Mouse (Mus musculus) lung, postnatal 0 days (tissue): Measurements from ENCODE around the gene Bcorl1. TPM values are rescaled to one million over a fixed set of nuclear protein-coding genes. Genes with fewer than 3 reads are reported as not detected.

Experiments
- ATAC-seq: fragments of 200-750 bp; cut with Nextera tagmentation; 2 replicates; pipeline ENCODE4 v1.8.0; 2017; ENCODE audit warnings: moderate library complexity
- DNase-seq: peaks from one replicate; pipeline ENCODE4 v3.0.0-alpha.2; 2016; ENCODE audit warnings: low spot score
- H3K27ac ChIP-seq: fragments of 300-500 bp; sonication (generic); 2 replicates; pipeline ENCODE4 v1.5.1; 2014; ENCODE audit warnings: antibody characterized with exemption, mild to moderate bottlenecking, low read length, mixed read lengths
- H3K27me3 ChIP-seq: fragments of 300-500 bp; sonication (generic); replicated peaks from 2 replicates; pipeline ENCODE4 v1.6.1; 2014; ENCODE audit warnings: low read length, mixed read lengths; ENCODE audit not compliant: insufficient read depth
- H3K36me3 ChIP-seq: fragments of 300-500 bp; sonication (generic); 2 replicates; pipeline ENCODE4 v1.6.1; 2014; ENCODE audit warnings: low read length, mixed read lengths; ENCODE audit not compliant: insufficient read depth
- H3K4me1 ChIP-seq: fragments of 300-500 bp; sonication (generic); 2 replicates; pipeline ENCODE4 v1.6.1; 2014; ENCODE audit warnings: antibody characterized with exemption, low read depth, low read length, mixed read lengths; ENCODE audit not compliant: insufficient read depth
- H3K4me2 ChIP-seq: fragments of 300-500 bp; sonication (generic); replicated peaks from 2 replicates; pipeline ENCODE4 v1.6.1; 2014; ENCODE audit warnings: low read depth, mild to moderate bottlenecking, low read length, moderate library complexity, mixed read lengths
- H3K4me3 ChIP-seq: fragments of 300-500 bp; sonication (generic); 2 replicates; pipeline ENCODE4 v1.5.1; 2014; ENCODE audit warnings: low read depth, low read length
- H3K9ac ChIP-seq: fragments of 300-500 bp; sonication (generic); replicated peaks from 2 replicates; pipeline ENCODE4 v1.6.1; 2014; ENCODE audit warnings: low read depth, mild to moderate bottlenecking
- H3K9me3 ChIP-seq: fragments of 300-500 bp; sonication (generic); 2 replicates; pipeline ENCODE4 v1.6.1; 2016; ENCODE audit warnings: low read length, mixed read lengths
- CTCF ChIP-seq: IDR thresholded peaks from 2 replicates; pipeline ENCODE4 v1.5.1; 2016; ENCODE audit warnings: antibody characterized with exemption, mild to moderate bottlenecking
- EP300 ChIP-seq: IDR thresholded peaks from 2 replicates; pipeline ENCODE4 v1.6.1; 2016; ENCODE audit warnings: antibody characterized with exemption, mild to moderate bottlenecking, control low read depth
- WGBS: fragments of 180-500 bp; shearing (Covaris S2); extraction: QIAGEN DNeasy Blood & Tissue Kit; methylation state at CpG from one replicate; pipeline ENCODE4 v1.1.7; 2014; 5-methylcytosine and 5-hydroxymethylcytosine counted together
- polyA plus RNA-seq: library from polyadenylated mRNA; unstranded; fragments of >200 nt; fragmentation: Nextera tagmentation; extraction: Ambion mirVana; gene quantifications from 2 replicates; pipeline ENCODE4 v1.2.1, GENCODE M21; 2015

The Bcorl1 gene
- polyA plus RNA-seq, 1 experiment from 2014 or later = 3.1 TPM

DNA sequence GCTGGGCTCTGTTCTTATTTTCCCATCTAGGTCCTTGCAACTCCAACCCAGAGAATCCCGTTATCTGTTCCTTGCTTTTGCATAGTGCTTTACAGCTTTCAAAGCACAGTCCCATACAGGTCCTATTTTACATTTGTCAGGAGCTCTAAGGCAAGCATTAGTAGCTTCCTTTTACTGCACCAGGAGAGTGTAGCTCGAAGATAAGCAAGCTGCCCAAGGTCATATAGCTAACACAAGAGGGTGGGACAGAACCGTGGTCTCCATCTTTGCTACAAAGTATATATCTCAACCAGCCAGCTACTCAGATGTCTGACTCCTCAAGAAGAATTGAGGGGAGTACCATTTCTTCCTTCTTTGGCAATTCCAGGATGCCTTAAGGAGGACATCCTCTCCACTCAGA is 23.7 kb upstream of the Bcorl1 start:
- no peaks in the 10 kb centered on the region for H3K4me1 ChIP-seq
- 57% methylated on average over 3 of the region's 3 CpGs for whole genome bisulfite sequencing
- DNase-seq (no peak), ATAC-seq (no peak)
- no peak overlapping the region for H3K4me2 ChIP-seq
- H3K4me3 ChIP-seq = no peak overlapping the region
- no peaks in the 10 kb centered on the region for H3K9me3 ChIP-seq
- H3K36me3 ChIP-seq = no peaks in the 10 kb centered on the region
- H3K27ac ChIP-seq = no peak overlapping the region
- no peaks in the 10 kb centered on the region for H3K27me3 ChIP-seq
- no peak overlapping the region for H3K9ac ChIP-seq
- TF ChIP-seq CTCF = no peak
- TF ChIP-seq EP300 = no peak

DNA sequence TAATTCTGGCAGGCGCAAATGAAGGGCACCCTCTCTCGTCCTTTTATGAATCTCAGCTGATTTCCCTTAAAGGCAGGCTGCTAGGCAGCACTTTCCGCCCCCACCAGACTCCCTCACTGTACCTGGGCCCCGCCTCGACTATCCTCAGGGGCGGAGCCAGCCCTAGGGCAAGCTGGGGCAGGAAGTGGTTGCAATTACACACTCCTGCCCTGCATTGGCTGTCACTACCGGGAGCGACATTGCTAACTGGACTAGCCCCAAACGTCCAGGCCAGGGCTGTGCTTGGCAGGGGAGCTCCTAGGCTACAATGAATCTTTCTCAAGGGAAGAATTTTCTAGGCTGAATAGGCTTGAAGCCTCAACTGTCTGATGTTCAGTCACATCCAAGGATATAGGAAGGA is 23.0 kb upstream of the Bcorl1 start:
- TF ChIP-seq CTCF (no peak), EP300 (no peak)
- no peaks in the 10 kb centered on the region for H3K9me3 ChIP-seq
- H3K9ac ChIP-seq = no peak overlapping the region
- H3K27me3 ChIP-seq = no peaks in the 10 kb centered on the region
- WGBS = 17% methylated on average over 9 of the region's 9 CpGs
- ATAC-seq (0 out of 2 replicates have a peak, but pooled peaks have one; percentile 35), DNase-seq (peak; percentile 20)
- no peak overlapping the region for H3K4me3 ChIP-seq
- H3K36me3 ChIP-seq = no peaks in the 10 kb centered on the region
- H3K4me1 ChIP-seq = no peaks in the 10 kb centered on the region
- H3K27ac ChIP-seq = no peak overlapping the region
- no peak overlapping the region for H3K4me2 ChIP-seq

DNA sequence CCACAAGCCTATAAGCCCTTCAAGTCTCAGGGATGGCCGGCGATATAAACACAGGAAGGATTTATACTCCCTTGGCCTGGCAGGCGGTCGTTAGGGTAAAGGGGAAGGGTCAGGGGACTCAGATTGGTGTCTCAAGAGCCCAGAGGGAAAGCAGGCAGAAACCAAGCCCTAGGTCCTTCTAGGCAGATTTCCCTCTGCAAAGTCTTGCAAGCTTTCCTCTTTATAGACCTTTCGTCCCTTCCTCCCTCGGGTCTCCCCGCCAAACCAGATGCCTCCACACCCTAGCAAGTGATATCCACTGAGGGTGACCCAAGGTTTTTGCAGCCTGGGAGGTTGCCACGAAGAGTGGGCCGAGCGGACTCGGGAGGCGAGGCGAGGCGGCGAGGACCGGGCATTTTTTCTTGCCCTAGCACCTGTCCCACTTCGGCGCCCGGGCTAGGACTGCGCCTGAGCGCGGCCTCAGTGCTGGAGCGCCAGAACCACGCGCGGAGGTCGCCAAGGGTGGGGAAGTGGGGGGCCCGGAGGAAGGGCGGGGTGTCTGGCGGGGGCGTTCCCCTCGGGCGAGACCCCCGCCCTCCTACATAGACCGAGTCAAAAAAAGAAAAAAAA is 613 bp upstream of the Bcorl1 start:
- H3K36me3 ChIP-seq = no peaks in the 10 kb centered on the region
- H3K4me1 ChIP-seq = no peaks in the 10 kb centered on the region
- H3K9ac ChIP-seq = no peak overlapping the region
- H3K4me3 ChIP-seq = peak overlapping the region; percentile 52
- no peaks in the 10 kb centered on the region for H3K9me3 ChIP-seq
- H3K27me3 ChIP-seq = no peaks in the 10 kb centered on the region
- DNase-seq (no peak), ATAC-seq (no peak)
- H3K4me2 ChIP-seq = peak overlapping the region; percentile 72
- no peak overlapping the region for H3K27ac ChIP-seq
- 13% methylated on average over 21 of the region's 35 CpGs for WGBS
- TF ChIP-seq CTCF = no peak
- TF ChIP-seq EP300 = no peak

DNA sequence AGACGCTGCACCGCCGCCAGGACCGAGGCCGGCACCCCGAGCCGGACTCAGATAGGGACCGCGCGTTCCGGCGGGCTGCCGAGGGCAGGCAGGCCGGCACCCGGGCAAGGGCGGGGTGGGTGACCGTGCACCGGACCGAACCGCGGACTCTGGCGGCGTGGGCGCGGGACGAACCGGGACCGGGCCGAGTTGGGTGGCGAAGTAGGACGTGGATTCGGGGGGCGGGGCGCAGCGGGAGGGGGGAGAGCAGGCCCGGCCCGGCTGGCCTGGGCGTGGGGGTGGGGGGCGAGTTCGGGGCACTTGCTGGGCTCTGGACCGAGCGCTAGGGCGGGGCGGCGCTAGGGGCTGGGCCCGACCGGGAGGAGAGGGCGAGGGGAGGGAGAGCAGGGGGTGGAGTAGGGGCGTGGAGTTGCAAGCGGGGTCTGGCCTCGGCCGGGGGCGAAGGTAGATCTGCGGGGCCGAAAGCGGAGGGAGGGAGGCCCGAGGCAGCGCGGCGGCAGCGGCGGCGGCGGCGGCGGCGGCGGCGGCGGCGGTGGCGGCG is 533 bp downstream of the Bcorl1 start:
- DNase-seq (peak; percentile 63), ATAC-seq (peak; percentile 40)
- Histone ChIP-seq H3K4me3 (peak overlapping the region; percentile 52), H3K27me3 (no peaks in the 10 kb centered on the region), H3K9me3 (no peaks in the 10 kb centered on the region), H3K9ac (0 out of 2 replicates have a peak overlapping the region, but pooled peaks have one; percentile 26), H3K36me3 (no peaks in the 10 kb centered on the region), H3K27ac (peak overlapping the region; percentile 43; the same call in 1 of the 2 replicates), H3K4me2 (peak overlapping the region; percentile 72), H3K4me1 (no peaks in the 10 kb centered on the region)
- TF ChIP-seq CTCF (no peak), EP300 (no peak)
- 20% methylated on average over 1 of the region's 73 CpGs for WGBS

DNA sequence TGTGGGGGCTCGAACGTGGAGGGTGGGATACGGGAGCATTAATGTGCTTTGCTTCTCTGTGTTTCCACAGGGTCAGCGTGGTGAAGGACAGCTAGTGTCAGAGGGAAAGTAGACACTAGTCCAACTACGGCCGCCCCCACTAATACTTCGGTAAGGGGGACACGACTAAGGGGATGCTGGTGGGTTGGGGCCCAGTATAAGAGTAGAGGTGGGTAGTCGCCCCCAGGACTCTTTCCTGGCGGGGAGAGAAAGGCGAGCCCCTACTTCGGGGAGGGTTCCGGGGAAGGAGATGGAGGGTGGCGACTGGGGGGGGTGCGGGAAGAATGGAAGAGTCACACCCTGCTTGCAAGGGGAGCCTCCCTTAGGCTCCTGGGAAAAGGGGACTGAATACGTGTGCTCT is 1.6 kb downstream of the Bcorl1 start:
- peak overlapping the region; percentile 52 for H3K4me3 ChIP-seq
- no peaks in the 10 kb centered on the region for H3K4me1 ChIP-seq
- H3K9ac ChIP-seq = no peak overlapping the region
- no peak for TF ChIP-seq EP300
- no peak for TF ChIP-seq CTCF
- H3K27ac ChIP-seq = no peak overlapping the region
- ATAC-seq (no peak), DNase-seq (peak; percentile 5)
- H3K36me3 ChIP-seq = no peaks in the 10 kb centered on the region
- no peaks in the 10 kb centered on the region for H3K9me3 ChIP-seq
- H3K4me2 ChIP-seq = peak overlapping the region; percentile 72
- H3K27me3 ChIP-seq = no peaks in the 10 kb centered on the region
- 17% methylated on average over 12 of the region's 16 CpGs for WGBS

DNA sequence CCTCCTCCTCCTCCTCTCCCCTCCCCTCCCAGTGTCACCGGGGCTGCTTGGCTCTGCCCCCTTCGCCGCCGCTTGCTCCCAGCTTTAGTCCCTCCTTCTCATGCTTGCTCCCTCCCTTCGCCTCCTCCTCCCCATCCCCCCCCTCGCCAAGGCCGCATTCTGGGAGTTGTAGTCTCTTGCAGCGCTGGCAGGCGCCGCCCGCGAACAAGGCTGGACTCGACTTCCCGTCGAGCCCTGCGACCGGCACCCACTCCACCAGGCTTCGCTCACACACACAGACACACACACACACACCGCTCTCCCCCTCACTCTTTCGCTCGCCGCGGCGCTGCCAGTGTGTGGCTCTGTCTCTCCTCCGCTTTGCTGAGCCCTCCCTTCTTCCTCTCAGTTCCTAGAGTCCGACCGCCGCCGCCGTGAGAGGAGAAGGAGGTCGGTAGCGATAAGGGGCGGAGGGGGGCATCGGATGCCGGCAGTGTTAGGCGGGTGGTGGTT is 2.3 kb downstream of the Bcorl1 start:
- DNase-seq = peak; percentile 95
- H3K27me3 ChIP-seq = no peaks in the 10 kb centered on the region
- H3K9ac ChIP-seq = no peak overlapping the region
- no peaks in the 10 kb centered on the region for H3K4me1 ChIP-seq
- no peaks in the 10 kb centered on the region for H3K9me3 ChIP-seq
- WGBS = 9% methylated on average over 23 of the region's 36 CpGs
- ATAC-seq = peak; percentile 91
- peak overlapping the region; percentile 52 for H3K4me3 ChIP-seq
- peak overlapping the region; percentile 72 for H3K4me2 ChIP-seq
- no peaks in the 10 kb centered on the region for H3K36me3 ChIP-seq
- TF ChIP-seq CTCF = peak; percentile 23; the same call in 1 of the 2 replicates
- TF ChIP-seq EP300 = no peak
- H3K27ac ChIP-seq = peak overlapping the region; percentile 52; the same call in 1 of the 2 replicates
